Mouse (Mus musculus) MEL (cell line): ENCODE data around the gene Arhgap23. TPM values are rescaled to one million over a fixed set of nuclear protein-coding genes. Genes with fewer than 3 reads are reported as not detected.

ENCODE experiments used
- DNase-seq: peaks from one replicate; pipeline ENCODE4 v3.0.0; 2011; ENCODE audit warnings: low read depth, low spot score
- H3K27ac ChIP-seq: 2 replicates; pipeline ENCODE4 v1.5.1; 2012; ENCODE audit warnings: low read depth, mild to moderate bottlenecking, control low read depth, low read length, moderate library complexity; ENCODE audit not compliant: control insufficient read depth
- H3K27me3 ChIP-seq, 2 experiments: fragments of 150-350 bp in 1 of 2; sonication (generic) in 1 of 2; 2 replicates each; pipeline ENCODE4 v1.6.1; 2012; ENCODE audit warnings: low read length in 2 of 2, mild to moderate bottlenecking in 2 of 2, improper control_type of control experiment in 1 of 2, moderate library complexity in 1 of 2; ENCODE audit not compliant: insufficient read depth in 2 of 2, control insufficient read depth in 1 of 2
- H3K36me3 ChIP-seq, 2 experiments: 2 replicates each; pipeline ENCODE4 v1.6.1; 2012 to 2014; ENCODE audit warnings: low read length in 2 of 2, improper control_type of control experiment in 1 of 2, inconsistent platforms in 1 of 2, mild to moderate bottlenecking in 1 of 2; ENCODE audit not compliant: insufficient read depth in 2 of 2, control insufficient read depth in 1 of 2
- H3K4me1 ChIP-seq, 2 experiments: fragments of 150-350 bp in 1 of 2; sonication (generic) in 1 of 2; 2 replicates each; pipeline ENCODE4 v1.6.1; 2012; ENCODE audit warnings: low read length in 2 of 2, improper control_type of control experiment in 1 of 2, mild to moderate bottlenecking in 1 of 2; ENCODE audit not compliant: insufficient read depth in 2 of 2, control insufficient read depth in 1 of 2
- H3K4me3 ChIP-seq, 2 experiments: fragments of 150-350 bp in 1 of 2; sonication (generic) in 1 of 2; 2 replicates each; pipeline ENCODE4 v1.5.1; 2012; ENCODE audit warnings: low read depth in 2 of 2, low read length in 2 of 2, mild to moderate bottlenecking in 2 of 2, moderate library complexity in 2 of 2, control low read depth in 1 of 2, improper control_type of control experiment in 1 of 2; ENCODE audit not compliant: control insufficient read depth in 1 of 2, insufficient read depth in 1 of 2
- H3K79me2 ChIP-seq: 2 replicates; pipeline ENCODE4 v1.6.1; 2012; ENCODE audit warnings: mild to moderate bottlenecking, low read length, moderate library complexity; ENCODE audit not compliant: control insufficient read depth, poor library complexity, insufficient read depth
- H3K9ac ChIP-seq: 2 replicates; pipeline ENCODE4 v1.6.1; 2012; ENCODE audit warnings: low read depth, mild to moderate bottlenecking, control low read depth, low read length, moderate library complexity; ENCODE audit not compliant: control insufficient read depth, poor library complexity, severe bottlenecking
- H3K9me3 ChIP-seq: fragments of 150-350 bp; sonication (generic); replicated peaks from 2 replicates; pipeline ENCODE4 v1.6.1; 2012; ENCODE audit warnings: mild to moderate bottlenecking, low read length, improper control_type of control experiment, moderate library complexity; ENCODE audit not compliant: insufficient read depth
- CHD1 ChIP-seq: IDR thresholded peaks from 2 replicates; pipeline ENCODE4 v1.6.1; 2012; ENCODE audit warnings: low read depth, mild to moderate bottlenecking, inconsistent platforms, low read length, improper control_type of control experiment
- E2F4 ChIP-seq: IDR thresholded peaks from 2 replicates; pipeline ENCODE4 v1.6.1; 2011; ENCODE audit warnings: low read depth, low read length, improper control_type of control experiment, borderline replicate concordance
- EP300 ChIP-seq, 2 experiments: IDR thresholded peaks; 2 replicates each; pipeline ENCODE4 v1.6.1; 2011; ENCODE audit warnings: improper control_type of control experiment in 2 of 2, low read length in 2 of 2, low read depth in 1 of 2, mild to moderate bottlenecking in 1 of 2
- ETS1 ChIP-seq: IDR thresholded peaks from 2 replicates; pipeline ENCODE4 v1.6.1; 2012; ENCODE audit warnings: low read depth, mild to moderate bottlenecking, inconsistent platforms, low read length, improper control_type of control experiment, moderate library complexity
- GATA1 ChIP-seq: IDR thresholded peaks from 2 replicates; pipeline ENCODE4 v1.6.1; 2011; ENCODE audit warnings: low read depth, low read length, improper control_type of control experiment
- HCFC1 ChIP-seq: IDR thresholded peaks from 2 replicates; pipeline ENCODE4 v1.6.1; 2012; ENCODE audit warnings: low read depth, mild to moderate bottlenecking, inconsistent platforms, low read length, improper control_type of control experiment, moderate library complexity
- MAX ChIP-seq: IDR thresholded peaks from 2 replicates; pipeline ENCODE4 v1.6.1; 2011; ENCODE audit warnings: low read length, improper control_type of control experiment
- MXI1 ChIP-seq: IDR thresholded peaks from 2 replicates; pipeline ENCODE4 v1.6.1; 2011; ENCODE audit warnings: mild to moderate bottlenecking, low read depth, low read length, improper control_type of control experiment
- MYB ChIP-seq: IDR thresholded peaks from 2 replicates; pipeline ENCODE4 v1.6.1; 2011; ENCODE audit warnings: mild to moderate bottlenecking, low read depth, low read length, improper control_type of control experiment
- NRF1 ChIP-seq: IDR thresholded peaks from 2 replicates; pipeline ENCODE4 v1.6.1; 2014; ENCODE audit warnings: low read depth, mild to moderate bottlenecking, inconsistent platforms, low read length, improper control_type of control experiment, moderate library complexity; ENCODE audit not compliant: poor library complexity, insufficient read depth, severe bottlenecking
- POLR2AphosphoS5 ChIP-seq: IDR thresholded peaks from 2 replicates; pipeline ENCODE4 v1.6.1; 2012; ENCODE audit warnings: low read depth, borderline replicate concordance, mild to moderate bottlenecking, inconsistent platforms, low read length, moderate library complexity, mixed read lengths
- RCOR1 ChIP-seq: IDR thresholded peaks from 2 replicates; pipeline ENCODE4 v1.6.1; 2012; ENCODE audit warnings: low read depth, mild to moderate bottlenecking, inconsistent platforms, low read length, improper control_type of control experiment
- SIN3A ChIP-seq: IDR thresholded peaks from 2 replicates; pipeline ENCODE4 v1.6.1; 2012; ENCODE audit warnings: low read length, improper control_type of control experiment, inconsistent platforms
- USF2 ChIP-seq, 2 experiments: IDR thresholded peaks; 2 replicates each; pipeline ENCODE4 v1.6.1; 2011 to 2012; ENCODE audit warnings: improper control_type of control experiment in 2 of 2, low read length in 2 of 2, borderline replicate concordance in 1 of 2, inconsistent platforms in 1 of 2, low read depth in 1 of 2, mild to moderate bottlenecking in 1 of 2; ENCODE audit not compliant: insufficient read depth in 1 of 2
- ZC3H11A ChIP-seq: IDR thresholded peaks from 2 replicates; pipeline ENCODE4 v1.6.1; 2012; ENCODE audit warnings: low read depth, mild to moderate bottlenecking, inconsistent platforms, low read length, improper control_type of control experiment
- ZMIZ1 ChIP-seq: IDR thresholded peaks from 2 replicates; pipeline ENCODE4 v1.6.1; 2012; ENCODE audit warnings: low read depth, mild to moderate bottlenecking, inconsistent platforms, low read length, improper control_type of control experiment, moderate library complexity
- polyA plus RNA-seq, 2 experiments: library from polyadenylated mRNA; stranded (reverse) in 1 of 2; unstranded in 1 of 2; fragments of >175 nt in 1 of 2; fragments of >200 nt in 1 of 2; gene quantifications; 2 replicates each; pipeline versions ENCODE4 v1.2.1 to v1.2.4; 2012; ENCODE audit warnings: low replicate concordance in 2 of 2, low read depth in 1 of 2; ENCODE audit not compliant: insufficient read length in 2 of 2, insufficient read depth in 1 of 2, missing spikeins in 1 of 2
- total RNA-seq: library from RNA; depleted of rRNA; stranded (reverse); fragments of 300-350 nt; gene quantifications from 2 replicates; pipeline ENCODE4 v1.2.3, GENCODE M21; 2012

Gene Arhgap23
- total and polyA plus RNA-seq, 3 experiments = 1.7 to 7.5 TPM; not detected in 1

DNA sequence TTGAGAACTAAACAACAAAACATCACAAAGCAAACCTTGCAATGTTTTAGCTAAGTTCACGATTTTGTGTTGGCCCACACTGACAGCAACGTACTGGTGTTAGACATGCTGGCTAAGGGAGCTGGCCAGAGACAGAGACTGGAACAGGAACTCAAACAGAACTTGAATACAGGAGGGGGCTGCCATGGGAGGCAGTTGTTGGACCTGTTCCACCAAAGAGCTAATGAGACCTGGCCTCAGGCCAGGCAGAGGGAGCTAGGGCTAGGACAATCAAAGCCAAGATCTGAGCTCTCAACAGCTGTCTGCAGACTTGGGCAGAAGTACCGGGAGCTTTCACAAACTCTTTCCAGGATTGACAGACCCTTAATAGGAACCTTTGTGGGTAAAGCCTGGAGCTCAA is 125.3 kb downstream of the Arhgap23 start:
- H3K27ac ChIP-seq = no peak overlapping the region; the same call in 1 of the 2 replicates
- peak; percentile 64 for DNase-seq
- peaks cover 4 to 12% of the 10 kb centered on the region in 2 experiments for H3K27me3 ChIP-seq
- H3K4me3 ChIP-seq = 0 out of 4 replicates have a peak overlapping the region, but pooled peaks of 1 of the 2 experiments have one; percentile 9
- no peak overlapping the region for H3K9ac ChIP-seq
- H3K36me3 ChIP-seq = peaks cover 0 to 6% of the 10 kb centered on the region in 2 experiments; a peak in 2 of 4 replicates
- TF ChIP-seq EP300 (IDR thresholded peaks at IDR 0.05; ENCODE audit: low read depth in 1 of 2, low read length in 2 of 2) (peak in 1 of 2 experiments; percentile 5; a peak in 1 of 4 replicates), SIN3A (peak; percentile 29; the same call in 1 of the 2 replicates), HCFC1 (no peak), GATA1 (0 out of 2 replicates have a peak, but pooled peaks have one; percentile 2), ETS1 (peak; percentile 24; the same call in 1 of the 2 replicates)
- TF ChIP-seq, all 39 proteins: peak for 4
- Histone ChIP-seq H3K4me1 (peaks cover 0 to 8% of the 10 kb centered on the region in 2 experiments; a peak in 2 of 4 replicates), H3K9me3 (no peaks in the 10 kb centered on the region), H3K79me2 (no peaks in the 10 kb centered on the region)

DNA sequence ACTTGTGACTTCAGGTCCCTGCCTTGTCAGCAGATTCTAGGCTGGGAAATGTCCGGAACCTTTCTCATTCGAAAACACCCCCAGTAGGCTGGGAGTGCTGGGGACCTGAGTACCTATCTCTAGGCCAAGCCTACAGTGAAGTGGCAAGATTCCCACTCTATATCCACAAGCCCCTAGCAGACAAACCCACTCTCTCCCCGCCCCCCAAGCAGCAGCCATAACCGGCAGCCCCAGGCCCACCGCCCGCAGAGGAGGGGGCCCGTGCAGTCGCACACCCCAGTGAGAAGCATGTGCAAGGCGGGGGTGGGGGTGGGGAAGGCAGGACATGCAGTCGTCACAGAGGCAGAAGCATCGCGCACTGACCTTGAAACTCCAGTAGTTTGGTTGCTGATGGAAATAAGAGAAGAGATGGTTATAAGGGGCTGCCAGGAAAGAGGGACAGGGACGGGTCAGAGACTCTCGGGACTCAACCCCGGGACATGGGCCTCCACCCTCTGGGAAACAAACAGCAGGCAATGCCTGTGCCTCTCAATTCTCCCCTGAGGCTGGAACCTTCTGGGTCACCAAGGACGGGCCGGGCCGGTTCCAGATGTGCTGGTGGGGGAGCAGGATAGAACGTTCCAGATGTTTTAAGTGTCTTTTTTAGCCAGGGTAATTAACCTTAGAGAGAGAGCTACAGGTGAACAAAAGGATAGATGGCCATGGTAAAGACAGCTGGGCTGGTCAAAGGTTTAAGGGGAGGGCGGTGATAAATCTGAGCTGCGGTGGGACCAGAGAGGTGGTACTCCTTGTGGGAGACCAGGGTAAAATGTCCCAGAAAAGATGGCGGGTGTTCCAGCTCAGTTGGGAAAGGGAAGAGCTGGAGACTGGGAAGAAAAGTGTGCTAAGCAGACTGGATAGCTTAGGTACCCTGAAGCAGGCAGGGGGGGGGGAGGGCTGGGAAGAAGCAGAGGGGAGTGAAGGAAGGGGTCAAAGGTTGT is 127.1 kb downstream of the Arhgap23 start:
- H3K9ac ChIP-seq = no peak overlapping the region
- H3K4me3 ChIP-seq = no peak overlapping the region
- no peak overlapping the region for H3K27ac ChIP-seq
- DNase-seq = no peak
- peaks cover 0 to 6% of the 10 kb centered on the region in 2 experiments; a peak in 2 of 4 replicates for H3K36me3 ChIP-seq
- peaks cover 12 to 26% of the 10 kb centered on the region in 2 experiments for H3K27me3 ChIP-seq
- peaks cover 0 to 8% of the 10 kb centered on the region in 2 experiments; a peak in 2 of 4 replicates for H3K4me1 ChIP-seq
- H3K79me2 ChIP-seq = no peaks in the 10 kb centered on the region
- TF ChIP-seq ZMIZ1 = no peak
- no peak for TF ChIP-seq CHD1
- no peak for TF ChIP-seq NRF1
- no peak for TF ChIP-seq MAX
- no peak for TF ChIP-seq USF2 (IDR thresholded peaks at IDR 0.05; ENCODE audit: borderline replicate concordance in 1 of 2, insufficient read depth in 1 of 2, low read depth in 1 of 2, low read length in 2 of 2)
- TF ChIP-seq ZC3H11A = no peak
- TF ChIP-seq HCFC1 = no peak
- no peak for TF ChIP-seq E2F4
- no peak for TF ChIP-seq MYB
- no peak for TF ChIP-seq POLR2AphosphoS5
- TF ChIP-seq MXI1 = no peak
- no peak for TF ChIP-seq RCOR1
- H3K9me3 ChIP-seq = no peaks in the 10 kb centered on the region
